Mouse (Mus musculus) E14TG2a.4 (cell line): ENCODE measurements around the gene Ier2.

ENCODE experiments used
- CTCF ChIP-seq: conservative IDR thresholded peaks from 2 replicates; pipeline ENCODE4 v1.5.1; 2014; ENCODE audit warnings: low read length
- NANOG ChIP-seq: IDR thresholded peaks from 2 replicates; pipeline ENCODE4 v1.6.1; 2014; ENCODE audit warnings: borderline replicate concordance, low read length, mixed read lengths
- POU5F1 ChIP-seq: IDR thresholded peaks from 2 replicates; pipeline ENCODE4 v1.6.1; 2014; ENCODE audit warnings: low read length, borderline replicate concordance

DNA sequence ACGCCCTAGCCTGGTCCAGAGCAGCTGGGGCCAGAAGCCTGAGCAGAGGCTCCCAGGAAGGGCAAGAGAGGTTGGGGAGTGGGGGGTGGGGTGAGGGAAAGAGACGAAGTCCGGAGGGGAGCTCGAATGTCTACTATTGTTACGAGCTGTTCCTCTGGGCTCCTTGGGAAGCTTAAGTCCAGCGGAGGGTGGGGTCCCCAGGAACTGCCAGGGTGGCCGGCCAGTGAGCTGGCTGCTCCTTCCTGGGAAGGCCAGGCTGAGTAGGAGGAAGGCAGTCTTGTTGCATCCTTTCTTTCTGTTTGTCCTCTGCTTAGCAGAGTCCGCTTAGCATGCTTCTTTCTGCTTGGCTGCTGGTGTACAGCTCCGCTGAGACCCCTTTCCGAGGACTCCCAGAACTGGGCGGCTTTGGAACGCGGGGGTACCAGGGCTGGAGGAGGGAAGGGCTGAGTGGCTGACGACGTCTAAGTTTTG, 45.5 kb upstream of the Ier2 start:
- TF ChIP-seq CTCF (no peak), POU5F1 (no peak), NANOG (no peak)
